Mouse (Mus musculus) right cerebral cortex, postnatal 36 days (tissue): ENCODE data around the gene Tcea3.

ENCODE experiments used
- DNase-seq, 2 experiments: peaks; one replicate each; pipeline ENCODE4 v3.0.0; 2022; ENCODE audit warnings: low spot score in 2 of 2, mixed read lengths in 1 of 2

The Tcea3 gene

DNA sequence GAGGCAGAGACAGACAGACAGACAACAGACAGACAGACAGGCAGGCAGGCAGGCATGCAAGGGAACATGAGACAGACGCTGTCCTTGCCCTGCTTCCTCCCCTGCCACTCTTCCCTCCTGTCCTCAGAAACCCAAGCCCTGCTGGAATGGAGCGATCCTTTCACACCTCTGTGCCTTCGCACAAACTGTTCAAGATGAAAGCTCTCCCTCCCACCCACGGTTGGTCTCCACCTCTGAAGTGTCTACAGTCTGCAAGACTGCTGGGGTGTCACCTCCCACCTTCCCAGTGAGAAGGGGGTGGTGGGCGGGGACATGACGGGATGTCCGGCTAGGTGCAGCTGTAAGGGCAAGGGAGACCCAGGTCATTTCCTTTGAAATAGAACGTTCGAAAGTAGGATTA lies 34.1 kb downstream of the Tcea3 start:
- peak; percentile 66 to 82 for DNase-seq

DNA sequence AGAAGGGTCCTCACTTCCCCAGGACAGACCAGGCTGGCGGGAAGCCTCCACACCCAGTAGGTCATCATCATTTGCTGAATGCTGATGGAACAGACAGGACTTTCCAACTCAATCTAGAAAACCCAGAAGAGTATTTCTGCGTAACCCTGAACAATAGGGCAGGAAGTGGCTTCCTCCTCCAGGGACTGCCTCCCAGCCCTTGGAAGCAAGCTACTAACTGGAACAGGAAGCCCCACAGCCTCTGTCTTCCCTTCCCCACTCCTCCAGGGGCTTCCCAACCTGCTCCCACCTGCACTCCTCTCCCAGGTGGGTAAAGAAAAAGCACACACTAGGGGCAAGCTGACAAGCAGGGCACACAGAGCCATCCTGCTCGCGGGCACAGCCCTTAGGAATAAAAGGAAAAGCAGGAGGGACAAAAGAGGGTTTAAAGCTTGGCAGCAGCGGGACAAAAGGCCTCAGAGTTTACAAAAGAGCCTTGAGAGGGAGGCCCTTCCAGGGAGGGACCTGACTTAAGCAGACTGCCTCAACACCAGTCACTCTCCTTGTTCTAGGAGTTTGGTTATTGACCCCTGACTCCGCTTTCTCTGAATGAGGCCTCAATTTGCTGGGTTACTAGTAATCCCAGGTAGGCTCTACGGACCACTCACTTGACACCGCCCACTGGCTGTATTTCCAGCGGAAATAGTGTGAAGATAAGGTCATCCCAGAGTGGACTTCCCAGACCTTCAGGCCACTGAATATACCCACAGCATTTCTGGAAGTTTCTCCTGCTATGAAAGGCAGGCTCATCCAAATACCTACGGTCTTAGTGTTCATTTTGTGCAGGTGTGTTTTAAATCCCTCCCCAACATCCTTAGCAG lies 35.3 kb downstream of the Tcea3 start:
- DNase-seq: no peak

DNA sequence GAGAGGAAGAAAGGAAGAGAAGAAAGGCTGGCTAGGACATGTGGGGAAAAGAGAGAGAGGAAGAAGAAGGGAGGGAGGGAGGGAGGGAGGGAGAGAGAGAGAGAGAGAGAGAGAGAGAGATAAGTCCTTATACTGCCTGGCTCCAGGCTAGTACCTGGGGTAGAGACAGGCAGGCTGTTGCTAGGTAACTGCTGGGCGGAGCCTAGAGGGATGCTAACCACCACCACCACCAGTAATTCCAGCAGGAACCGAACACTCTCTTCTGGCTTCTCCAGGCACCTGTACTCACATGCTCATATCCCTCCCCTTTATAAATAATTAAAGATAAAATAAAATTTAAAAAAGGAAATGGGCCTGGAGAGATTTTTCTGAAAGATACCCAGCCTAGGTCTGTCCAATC lies 36.3 kb downstream of the Tcea3 start:
- DNase-seq: no peak

DNA sequence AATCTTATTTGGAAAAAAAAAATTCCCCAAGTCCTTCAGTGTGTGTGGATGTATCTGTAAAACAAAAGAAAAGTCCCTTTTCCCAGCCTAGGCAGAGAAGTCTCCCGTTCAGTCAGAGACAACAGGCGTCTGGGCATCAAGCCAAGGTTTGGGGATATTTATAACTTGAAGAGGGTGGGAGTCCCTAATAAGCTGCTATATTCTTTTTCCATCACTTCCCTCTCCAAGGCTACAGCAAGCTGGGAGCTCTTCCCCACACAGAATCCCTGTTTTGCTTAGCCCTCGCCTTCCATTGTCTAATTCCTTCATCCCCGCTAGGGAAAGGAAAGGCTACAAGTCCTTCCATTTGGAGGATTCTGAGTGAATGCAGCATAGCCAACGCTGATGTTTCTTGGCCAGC lies 36.9 kb downstream of the Tcea3 start, which contains the start of gene Zfp46:
Zfp46 (plus strand) TSS at position 229 of the 400 bp plus-strand sequence.
- DNase-seq: peak; percentile 76 to 82

DNA sequence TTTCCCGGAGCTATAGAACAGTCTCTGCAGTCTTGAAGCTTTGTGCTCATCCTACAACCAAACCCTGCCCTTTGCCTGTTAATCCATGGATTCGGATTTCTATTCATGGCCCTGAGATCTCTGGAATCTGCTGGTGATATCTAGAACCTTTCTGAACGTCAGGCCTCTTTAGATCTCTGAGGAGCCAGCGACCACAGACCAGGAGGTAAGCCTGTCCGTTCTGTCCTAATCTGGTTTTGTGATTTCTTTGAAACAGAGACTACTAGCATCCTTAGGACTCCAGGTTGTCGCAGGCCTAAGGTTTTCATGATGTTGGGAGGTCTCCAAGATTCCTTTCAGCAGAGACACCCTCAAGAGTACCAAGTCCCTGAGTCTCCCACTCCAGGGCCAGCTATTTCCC lies 37.4 kb downstream of the Tcea3 start:
- no peak for DNase-seq

DNA sequence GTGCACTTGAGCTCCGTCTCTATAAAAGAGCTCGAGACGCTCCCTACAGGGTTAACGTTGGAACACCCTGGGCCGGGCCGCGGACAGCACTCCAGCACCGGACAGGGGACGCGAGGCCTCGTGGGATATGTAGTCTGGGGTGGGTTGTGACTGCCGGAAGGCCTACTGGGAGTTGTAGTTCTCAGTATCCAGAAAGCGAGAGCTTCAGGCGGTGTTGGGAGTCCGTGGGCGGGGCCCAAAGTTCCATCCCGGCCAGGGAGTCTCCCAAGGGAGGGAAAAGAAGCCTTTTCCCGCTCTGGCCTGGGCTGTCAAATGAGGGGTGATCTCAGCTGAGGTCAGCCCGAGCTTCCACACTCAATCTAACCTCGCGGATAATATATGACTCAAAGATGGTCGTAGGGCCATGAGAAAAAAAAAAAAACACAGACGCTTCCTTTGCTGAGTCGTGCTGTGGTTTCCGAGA lies 37.9 kb downstream of the Tcea3 start:
- DNase-seq: peak; percentile 93 to 97

DNA sequence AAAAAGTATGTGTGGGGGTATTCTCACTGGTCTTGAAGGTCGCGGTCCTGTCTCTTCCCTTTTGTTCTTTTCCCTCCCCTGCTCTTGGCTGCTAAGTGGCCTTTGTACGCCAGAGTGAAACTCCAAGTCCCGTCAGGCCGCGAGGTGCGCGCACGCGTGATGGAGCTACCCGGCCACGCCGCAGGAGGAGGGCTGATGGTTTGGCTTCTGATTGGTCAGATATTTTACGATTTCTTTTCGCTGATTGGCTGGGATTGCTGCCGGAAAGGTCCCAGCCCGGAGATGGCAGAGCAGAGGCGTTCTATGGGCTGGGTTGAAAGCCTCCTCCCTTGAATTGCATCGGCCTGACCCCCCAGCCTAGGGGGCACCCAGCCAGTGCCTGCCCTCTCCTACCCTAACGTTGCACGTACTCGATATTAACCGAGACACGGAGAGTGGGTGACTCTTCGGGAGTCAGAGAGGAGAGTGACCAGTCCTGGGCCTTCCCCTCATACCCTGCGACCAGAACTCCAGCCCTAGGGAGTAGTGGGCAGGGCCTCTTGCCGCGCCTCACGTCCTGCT lies 38.4 kb downstream of the Tcea3 start:
- peak; percentile 96 to 97 for DNase-seq

DNA sequence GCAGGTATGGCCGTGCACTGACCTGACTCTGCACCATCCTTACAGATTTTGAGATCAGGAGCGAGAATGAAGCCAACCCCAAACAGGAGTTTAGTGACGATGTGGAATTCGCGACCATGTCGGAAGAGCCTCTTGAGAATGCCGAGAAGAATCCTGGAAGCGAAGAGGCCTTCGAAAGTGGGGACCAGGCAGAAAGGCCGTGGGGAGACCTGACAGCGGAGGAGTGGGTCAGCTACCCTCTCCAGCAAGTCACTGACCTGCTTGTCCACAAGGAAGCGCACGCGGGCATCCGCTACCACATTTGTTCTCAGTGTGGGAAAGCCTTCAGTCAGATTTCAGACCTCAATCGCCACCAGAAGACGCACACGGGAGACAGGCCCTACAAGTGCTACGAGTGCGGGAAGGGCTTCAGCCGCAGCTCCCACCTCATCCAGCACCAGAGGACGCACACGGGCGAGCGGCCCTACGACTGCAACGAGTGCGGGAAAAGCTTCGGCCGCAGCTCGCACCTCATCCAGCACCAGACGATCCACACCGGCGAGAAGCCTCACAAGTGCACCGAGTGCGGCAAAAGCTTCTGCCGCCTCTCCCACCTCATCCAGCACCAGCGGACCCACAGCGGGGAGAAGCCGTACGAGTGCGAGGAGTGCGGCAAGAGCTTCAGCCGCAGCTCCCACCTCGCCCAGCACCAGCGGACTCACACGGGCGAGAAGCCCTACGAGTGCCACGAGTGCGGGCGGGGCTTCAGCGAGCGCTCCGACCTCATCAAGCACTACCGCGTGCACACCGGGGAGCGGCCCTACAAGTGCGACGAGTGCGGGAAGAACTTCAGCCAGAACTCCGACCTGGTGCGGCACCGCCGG lies 42.6 kb downstream of the Tcea3 start:
- no peak for DNase-seq

DNA sequence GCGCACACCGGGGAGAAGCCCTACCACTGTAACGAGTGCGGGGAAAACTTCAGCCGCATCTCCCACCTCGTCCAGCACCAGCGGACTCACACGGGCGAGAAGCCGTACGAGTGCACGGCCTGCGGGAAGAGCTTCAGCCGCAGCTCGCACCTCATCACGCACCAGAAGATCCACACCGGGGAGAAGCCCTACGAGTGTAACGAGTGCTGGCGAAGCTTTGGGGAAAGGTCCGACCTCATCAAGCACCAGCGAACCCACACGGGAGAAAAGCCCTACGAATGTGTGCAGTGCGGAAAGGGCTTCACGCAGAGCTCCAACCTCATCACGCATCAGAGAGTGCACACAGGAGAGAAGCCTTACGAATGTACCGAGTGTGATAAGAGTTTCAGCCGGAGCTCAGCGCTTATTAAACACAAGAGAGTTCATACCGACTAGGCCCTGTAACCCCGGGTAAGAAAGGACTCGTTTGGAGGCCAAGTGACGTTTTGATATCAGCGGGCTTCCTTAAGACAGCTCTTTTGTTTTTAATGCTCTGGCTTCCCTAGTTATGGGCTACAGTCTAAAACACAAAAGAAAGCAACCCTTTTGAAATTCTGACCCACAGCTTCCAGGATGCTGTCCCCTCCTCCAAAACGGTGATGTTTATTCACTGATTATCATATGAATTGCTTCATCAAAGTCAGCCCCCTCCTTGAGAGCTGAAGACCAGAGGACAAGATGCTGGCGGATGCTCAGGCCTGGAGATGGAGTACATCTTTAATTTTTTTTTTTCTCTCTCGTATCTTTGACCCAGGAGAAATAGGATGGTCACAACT lies 43.5 kb downstream of the Tcea3 start:
- no peak for DNase-seq

DNA sequence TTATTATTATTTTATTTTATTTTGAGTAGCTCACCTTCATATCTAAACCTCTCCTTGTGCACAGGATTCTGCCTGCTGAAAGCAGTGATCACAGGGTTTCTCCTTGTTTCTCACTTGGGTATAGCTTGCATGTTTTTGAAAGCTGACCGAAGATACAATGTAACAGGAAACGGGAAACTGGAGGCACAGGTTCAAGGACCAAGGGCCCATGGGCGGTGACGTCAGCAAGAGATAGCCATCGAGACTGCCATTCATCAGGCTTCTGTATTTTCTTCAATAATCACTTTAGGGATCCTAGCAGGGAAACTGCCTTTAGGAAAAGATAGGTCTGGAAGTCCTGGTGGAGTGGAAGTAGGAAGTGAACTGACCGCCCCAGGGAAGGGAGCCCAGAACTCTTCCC lies 44.2 kb downstream of the Tcea3 start:
- no peak for DNase-seq

DNA sequence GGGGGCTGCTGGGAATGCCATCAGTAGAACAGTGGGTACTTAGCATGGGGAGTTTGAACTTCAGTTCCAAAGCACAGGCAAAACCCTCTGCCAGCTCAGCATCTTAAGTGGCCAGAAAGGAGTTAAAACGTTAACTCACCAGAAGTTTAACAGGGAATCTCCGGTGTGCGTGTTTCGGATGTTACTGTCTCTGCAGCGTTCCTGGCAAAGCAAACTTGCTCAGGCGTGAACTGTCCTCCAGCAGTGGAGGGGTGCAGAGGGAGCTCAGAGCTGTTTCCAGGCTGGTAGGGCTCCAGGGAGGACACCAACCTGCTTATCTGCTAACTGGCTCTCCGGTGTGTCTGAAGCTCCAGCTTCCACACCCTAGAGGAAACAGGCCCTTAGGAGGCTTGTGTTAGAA lies 48.4 kb downstream of the Tcea3 start:
- no peak for DNase-seq

DNA sequence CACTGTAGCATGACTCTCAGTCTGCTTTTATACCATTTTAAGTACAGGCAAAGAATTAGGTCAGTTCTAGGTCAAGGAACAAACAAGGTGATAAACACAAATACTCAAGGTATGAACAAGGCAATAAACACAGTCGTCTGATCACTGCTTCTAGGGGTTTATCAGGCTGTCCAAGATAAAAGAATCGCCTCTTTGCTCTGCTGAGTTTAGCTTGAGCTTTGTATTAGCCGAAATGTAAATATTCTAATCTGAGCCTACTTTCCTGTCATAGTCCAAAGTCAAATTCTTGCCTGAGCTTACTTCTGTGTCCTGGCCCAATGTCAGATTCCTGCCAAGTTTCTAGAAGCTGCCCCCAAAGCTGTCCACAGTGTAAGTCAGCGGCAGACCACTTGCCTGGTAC lies 54.9 kb downstream of the Tcea3 start:
- DNase-seq: no peak

DNA sequence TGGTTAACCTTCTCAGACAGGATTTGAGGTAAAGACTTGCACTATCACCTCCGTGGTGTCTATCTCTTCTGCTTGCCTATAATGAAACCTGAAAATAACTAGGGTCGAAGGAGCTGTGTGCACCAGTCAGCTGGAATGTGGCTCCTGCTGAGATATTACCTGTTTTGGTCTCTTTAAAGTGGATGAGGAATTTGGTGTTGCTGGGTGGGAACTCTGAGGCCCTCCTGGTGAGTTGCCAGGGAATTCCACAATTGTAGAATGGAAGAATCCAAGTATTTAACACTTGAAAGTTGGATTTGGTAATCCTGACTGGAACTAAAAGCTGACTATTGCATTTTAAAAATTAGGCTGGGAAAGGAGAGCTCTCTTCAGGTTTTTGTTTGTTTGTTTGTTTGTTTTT lies 56.7 kb downstream of the Tcea3 start:
- no peak for DNase-seq

DNA sequence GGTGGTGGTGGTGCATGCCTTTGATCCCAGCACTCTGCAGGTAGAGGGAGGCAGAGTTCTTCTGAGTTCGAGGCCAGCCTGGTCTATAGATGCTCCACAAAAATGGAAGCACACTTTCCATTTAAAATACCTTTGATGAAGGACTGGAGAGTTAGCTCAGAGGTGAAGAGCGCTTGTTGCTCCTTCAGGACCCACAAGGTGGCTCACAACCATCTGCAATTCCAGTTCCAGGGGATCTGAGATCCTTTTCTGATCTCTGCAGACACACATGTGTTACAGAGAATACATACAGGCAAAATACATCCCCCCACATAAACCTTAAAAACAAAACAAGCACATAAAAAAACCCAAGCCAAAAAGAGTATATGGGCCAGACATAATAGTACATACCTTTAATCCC lies 60.8 kb downstream of the Tcea3 start:
- DNase-seq: no peak

DNA sequence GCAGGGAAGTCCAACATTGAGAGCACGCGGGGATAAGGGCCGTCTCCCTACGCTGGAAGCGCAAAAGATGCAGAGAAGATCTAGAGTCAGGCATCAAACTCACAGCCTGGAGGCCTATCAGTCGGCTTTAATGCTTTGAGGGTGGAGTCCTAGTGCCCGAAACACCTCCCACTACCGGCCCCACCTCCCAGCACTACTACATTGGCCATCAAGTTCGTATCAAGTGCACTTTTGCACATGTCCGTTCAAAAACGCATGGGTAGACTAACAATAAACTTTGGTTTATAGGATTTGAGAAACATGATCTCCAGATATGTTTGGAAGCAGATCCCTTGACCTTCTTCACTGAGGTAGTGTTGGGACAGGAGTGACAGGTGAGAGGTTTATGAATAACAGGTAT lies 62.3 kb downstream of the Tcea3 start:
- DNase-seq: no peak

DNA sequence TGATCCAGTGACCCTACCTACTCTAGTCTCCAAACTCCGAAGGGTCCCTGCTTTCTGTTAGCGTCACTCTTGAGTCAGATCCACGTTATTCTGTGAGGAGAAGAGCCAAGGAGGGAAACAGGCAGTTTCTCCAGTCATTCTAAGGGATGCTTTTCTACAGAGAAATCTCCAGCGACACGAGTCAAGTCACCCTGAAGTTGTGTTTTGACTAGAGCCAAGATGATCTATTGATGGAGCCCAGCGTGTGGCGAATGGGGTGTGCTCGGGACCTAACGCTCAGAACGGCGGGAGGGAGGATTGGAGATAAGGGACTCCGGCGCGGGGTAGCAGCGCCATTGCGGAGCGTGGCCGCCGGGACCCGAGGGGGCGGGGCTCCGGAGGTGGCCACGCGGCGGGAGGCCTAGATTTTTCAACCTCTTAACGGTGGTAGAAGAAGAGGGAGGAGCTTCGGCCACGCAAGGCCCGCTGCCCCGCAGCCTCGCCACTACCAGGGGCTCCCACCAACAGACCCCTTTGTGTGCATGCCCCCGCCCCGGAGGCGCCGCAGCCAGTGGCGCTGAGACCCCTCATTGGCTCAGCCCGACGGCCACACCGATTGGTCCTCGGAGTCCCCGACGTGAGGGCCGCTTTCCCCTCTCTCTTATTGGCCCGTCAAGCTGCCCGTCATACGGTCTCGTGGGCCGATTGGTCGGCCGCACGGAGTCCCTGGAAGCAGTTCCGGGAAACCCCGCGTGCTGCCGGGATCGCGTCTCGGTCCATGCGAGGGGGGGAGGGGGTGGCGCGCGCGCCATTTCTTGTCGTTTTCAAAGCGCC lies 62.9 kb downstream of the Tcea3 start, which contains the start of gene Hnrnpr:
Hnrnpr (plus strand) TSS at position 714 of the 813 bp plus-strand sequence.
- peak; percentile 97 for DNase-seq

DNA sequence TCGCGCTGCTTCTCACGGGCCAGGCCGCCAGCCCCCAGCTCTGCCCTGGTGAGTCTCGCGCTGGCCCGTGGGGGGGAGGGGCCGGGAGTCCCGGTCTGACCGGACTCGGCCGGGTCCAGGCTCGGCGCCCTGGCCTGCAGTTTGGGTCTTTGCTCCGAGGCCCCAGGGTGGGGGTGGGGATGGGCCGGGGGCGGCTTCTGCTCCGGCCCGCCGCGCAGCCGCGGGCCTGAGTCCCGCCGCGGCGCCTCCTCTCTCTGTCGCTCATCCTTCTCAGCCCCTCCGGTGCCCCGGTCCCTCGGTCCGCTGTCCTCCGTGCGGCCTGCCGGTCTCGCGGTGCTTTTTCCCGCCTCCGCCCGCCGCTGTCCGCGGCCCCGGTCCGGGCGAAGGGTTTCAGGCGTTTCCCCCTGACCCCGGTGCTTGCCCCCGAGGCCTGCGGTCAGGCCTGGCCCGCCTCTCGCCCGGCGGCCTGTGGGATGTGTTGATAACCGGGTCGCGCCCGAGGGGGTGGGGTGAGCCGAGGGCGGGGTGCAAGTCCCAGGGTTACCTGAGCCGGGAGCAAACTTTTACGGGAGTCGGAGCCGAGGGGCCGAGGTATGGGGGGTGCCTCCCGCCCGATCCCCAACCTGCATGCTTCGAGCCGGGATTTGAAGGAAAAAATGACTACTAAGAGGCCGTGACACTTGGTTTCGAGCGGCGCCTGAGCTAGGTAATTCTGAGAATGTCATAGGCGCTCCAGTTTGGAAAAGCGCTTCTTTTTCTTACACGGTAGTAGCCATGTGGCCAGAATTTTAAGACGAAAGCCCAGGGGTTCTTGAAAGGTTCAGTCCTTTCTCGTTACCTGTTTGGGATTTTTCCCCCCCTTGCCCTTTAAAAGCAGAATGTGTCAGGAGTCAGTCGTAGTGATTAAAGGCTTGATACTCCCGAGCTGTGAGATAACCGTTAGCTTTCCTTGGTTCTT lies 63.8 kb downstream of the Tcea3 start:
- DNase-seq: no peak

DNA sequence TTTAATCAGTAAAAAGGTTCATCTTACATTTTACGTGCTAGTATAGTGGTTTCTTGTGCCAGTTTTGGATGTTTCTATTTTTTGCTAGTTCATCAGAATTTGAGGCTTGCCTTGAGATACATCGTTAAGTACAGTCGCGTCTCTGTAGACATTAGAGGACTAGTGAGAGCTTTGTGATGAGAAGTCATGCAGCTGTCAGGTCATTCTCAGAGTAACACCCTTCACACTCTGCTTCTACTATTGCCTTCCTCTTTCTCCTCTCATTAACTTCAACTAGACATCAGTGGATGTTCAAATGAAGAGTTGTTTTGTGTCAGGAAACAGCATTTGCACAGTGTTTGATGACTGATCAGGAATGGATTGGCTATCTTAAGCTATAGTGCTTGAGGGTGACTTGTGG lies 65.1 kb downstream of the Tcea3 start:
- no peak for DNase-seq

DNA sequence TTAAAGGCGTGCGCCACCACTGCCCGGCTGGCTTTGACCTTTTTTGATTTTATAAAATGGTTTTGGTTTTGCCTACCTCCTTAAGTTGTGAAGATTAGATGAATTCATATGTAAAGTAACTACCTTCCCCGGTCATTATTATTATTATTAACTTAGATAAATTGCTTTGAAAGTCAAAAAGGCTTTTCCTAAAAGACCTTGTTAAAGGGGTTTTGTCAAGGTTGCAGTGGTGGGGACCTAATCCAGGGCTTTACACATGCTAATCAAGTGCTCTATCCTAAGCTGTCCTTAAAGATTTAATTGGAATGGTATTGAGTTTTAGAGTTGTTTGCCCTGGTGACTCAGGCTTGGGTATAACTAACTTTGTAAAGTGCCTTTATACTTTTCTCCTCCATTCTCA lies 70.1 kb downstream of the Tcea3 start:
- no peak for DNase-seq
